Mouse (Mus musculus) liver, adult 2 months (tissue): ENCODE data around the gene C1qbp. TPM values are rescaled to one million over a fixed set of nuclear protein-coding genes. Genes with fewer than 3 reads are reported as not detected.

Experiments
- DNase-seq: peaks from one replicate; pipeline ENCODE4 v3.0.0-alpha.2; 2011; ENCODE audit warnings: low read depth, low spot score; ENCODE audit errors: extremely low read depth
- H3K27ac ChIP-seq: fragments of 200-500 bp; replicated peaks from 2 replicates; pipeline ENCODE4 v1.5.1; 2012; ENCODE audit warnings: low read depth, mild to moderate bottlenecking, control low read depth, inconsistent platforms, low read length; ENCODE audit not compliant: insufficient read depth
- H3K27me3 ChIP-seq: fragments of 200-500 bp; 2 replicates; pipeline ENCODE4 v1.6.1; 2012; ENCODE audit warnings: mild to moderate bottlenecking, moderate library complexity, low read length, inconsistent platforms; ENCODE audit not compliant: control insufficient read depth, insufficient read depth
- H3K36me3 ChIP-seq: fragments of 200-500 bp; 2 replicates; pipeline ENCODE4 v1.6.1; 2012; ENCODE audit warnings: low read length, inconsistent platforms; ENCODE audit not compliant: control insufficient read depth, insufficient read depth
- H3K4me1 ChIP-seq: fragments of 200-500 bp; 2 replicates; pipeline ENCODE4 v1.6.1; 2011; ENCODE audit warnings: low read length; ENCODE audit not compliant: control insufficient read depth, insufficient read depth
- H3K4me3 ChIP-seq: fragments of 200-500 bp; 2 replicates; pipeline ENCODE4 v1.5.1; 2011; ENCODE audit warnings: low read depth, mild to moderate bottlenecking, control low read depth, low read length, moderate library complexity; ENCODE audit not compliant: insufficient read depth
- H3K79me2 ChIP-seq: fragments of 200-500 bp; 2 replicates; pipeline ENCODE4 v1.6.1; 2012; ENCODE audit warnings: inconsistent platforms, mild to moderate bottlenecking, low read length, moderate library complexity; ENCODE audit not compliant: control insufficient read depth, insufficient read depth
- H3K9ac ChIP-seq: fragments of 200-500 bp; 2 replicates; pipeline ENCODE4 v1.6.1; 2012; ENCODE audit warnings: low read depth, mild to moderate bottlenecking, control low read depth, inconsistent platforms, low read length
- CTCF ChIP-seq: fragments of 200-500 bp; IDR thresholded peaks from 2 replicates; pipeline ENCODE4 v1.5.1; 2011; ENCODE audit warnings: low read depth, low read length, control low read depth
- POLR2A ChIP-seq: fragments of 200-500 bp; IDR thresholded peaks from 2 replicates; pipeline ENCODE4 v1.6.1; 2011; ENCODE audit warnings: low read length, control low read depth; ENCODE audit not compliant: insufficient read depth; ENCODE audit errors: extremely low read depth
- WGBS: fragments of 180-500 bp; shearing (Covaris S2); methylation state at CpG from one replicate; pipeline ENCODE4 v1.1.7; 2018; 5-methylcytosine and 5-hydroxymethylcytosine counted together
- polyA plus RNA-seq: library from polyadenylated mRNA; depleted of rRNA; stranded (reverse); fragments of >200 nt; gene quantifications from 2 replicates; pipeline ENCODE4 v1.2.3, GENCODE M21; 2012
- total RNA-seq: library from RNA; depleted of rRNA; stranded (reverse); fragments of >200 nt; gene quantifications from 2 replicates; pipeline ENCODE4 v1.2.3, GENCODE M21; 2014

The C1qbp gene
- total and polyA plus RNA-seq, 2 experiments: 39.0 to 152 TPM

DNA sequence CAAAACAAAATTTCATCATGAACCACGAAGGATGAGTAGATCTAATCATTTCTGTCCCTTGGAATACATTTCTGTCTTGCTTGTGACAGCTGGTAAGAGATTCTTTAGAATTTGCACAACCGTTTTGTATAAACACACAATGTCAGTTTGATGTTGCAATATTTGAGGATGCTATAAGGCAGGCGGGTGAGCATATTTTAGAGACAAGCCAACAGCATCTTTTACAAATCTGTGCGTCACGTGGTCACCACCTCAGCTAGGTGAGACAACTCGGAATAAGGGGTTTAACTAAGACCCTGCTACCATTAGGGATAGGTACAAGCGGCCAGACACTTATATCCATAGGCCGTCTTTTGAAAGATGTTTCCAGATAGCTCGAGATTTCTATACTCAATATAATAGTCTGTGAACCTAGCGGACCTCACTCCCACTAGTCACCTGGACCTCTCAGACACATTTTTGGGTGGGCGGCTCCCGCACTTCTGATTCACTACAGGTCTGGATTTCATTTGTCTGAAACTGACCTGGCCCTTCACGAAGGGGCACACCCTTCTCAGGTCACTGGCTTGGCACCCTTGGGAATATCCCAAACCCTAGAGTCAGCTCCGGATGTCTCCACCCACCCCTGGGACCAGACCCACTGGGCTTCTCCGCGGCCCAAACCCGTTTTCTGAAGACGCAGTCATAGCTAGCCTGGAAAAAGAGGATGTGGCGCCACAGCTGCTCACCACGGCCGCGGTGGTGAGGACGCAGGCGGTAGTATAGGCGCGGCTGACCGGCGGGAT is 35.8 kb upstream of the C1qbp start:
- Histone ChIP-seq H3K36me3 (peaks cover 6% of the 10 kb centered on the region), H3K4me1 (peaks cover 36% of the 10 kb centered on the region), H3K79me2 (peaks cover 19% of the 10 kb centered on the region; the same call in 1 of the 2 replicates), H3K9ac (peak overlapping the region; percentile 84), H3K4me3 (peak overlapping the region; percentile 70), H3K27ac (peak overlapping the region; percentile 83), H3K27me3 (no peaks in the 10 kb centered on the region)
- TF ChIP-seq CTCF: no peak
- no peak for TF ChIP-seq POLR2A
- DNase-seq: peak; percentile 77
- under 1% methylated on average over 28 of the region's 28 CpGs for WGBS

DNA sequence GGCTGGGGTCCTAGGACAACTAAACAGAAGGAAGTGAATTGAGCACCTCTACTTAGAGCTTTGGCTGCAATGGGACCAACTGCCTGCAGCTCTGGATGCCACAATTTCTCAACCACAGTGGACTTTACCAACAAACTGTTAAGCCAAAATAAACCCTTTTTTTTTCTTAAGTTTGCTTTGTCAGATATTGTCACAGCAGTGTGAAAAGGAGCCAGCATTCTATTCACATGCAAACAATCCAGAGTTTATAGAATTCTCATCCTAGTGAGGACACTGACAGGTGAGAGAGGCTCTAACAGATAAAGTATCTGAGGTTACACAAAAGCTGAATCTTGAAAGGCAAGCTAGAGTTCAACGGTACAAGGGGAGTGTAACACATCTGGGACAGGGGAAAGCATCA is 34.2 kb upstream of the C1qbp start:
- 21% methylated on average over 1 of the region's 1 CpGs for WGBS
- peaks cover 19% of the 10 kb centered on the region; the same call in 1 of the 2 replicates for H3K79me2 ChIP-seq

DNA sequence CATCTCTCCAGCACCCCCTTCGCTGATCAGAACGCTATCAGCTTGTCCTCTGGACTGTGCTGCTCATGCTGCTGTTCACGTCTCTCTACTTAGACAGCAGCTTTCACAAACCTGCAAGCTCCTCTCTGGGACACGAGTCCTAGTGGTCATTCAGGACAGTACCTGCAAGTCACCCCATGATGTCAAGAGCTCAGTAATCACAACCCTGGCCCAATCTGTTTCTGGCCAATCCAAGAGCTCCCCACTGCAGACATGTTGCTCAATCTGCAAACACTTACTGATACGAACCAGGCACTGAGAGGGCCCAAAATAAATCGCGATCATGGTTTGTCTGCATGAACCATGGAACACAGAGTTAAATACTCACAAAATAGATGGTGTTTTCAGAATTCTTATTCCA is 29.9 kb upstream of the C1qbp start:
- DNase-seq: peak; percentile 100
- Histone ChIP-seq H3K4me3 (no peak overlapping the region), H3K4me1 (peaks cover 44% of the 10 kb centered on the region), H3K27ac (peak overlapping the region; percentile 66), H3K27me3 (no peaks in the 10 kb centered on the region), H3K36me3 (peaks cover 40% of the 10 kb centered on the region), H3K79me2 (peaks cover 7% of the 10 kb centered on the region; the same call in 1 of the 2 replicates), H3K9ac (no peak overlapping the region)
- TF ChIP-seq CTCF (peak; percentile 16; the same call in 1 of the 2 replicates), POLR2A (no peak)
- WGBS: 28% methylated on average over 7 of the region's 7 CpGs

More for the DNA sequence above, 34.2 kb upstream of the C1qbp start:
- no peak for TF ChIP-seq POLR2A
- no peak for TF ChIP-seq CTCF
- H3K36me3 ChIP-seq: peaks cover 9% of the 10 kb centered on the region
- peak overlapping the region; percentile 93 for H3K27ac ChIP-seq
- peak overlapping the region; percentile 71 for H3K9ac ChIP-seq
- peak; percentile 98 for DNase-seq
- H3K4me3 ChIP-seq: peak overlapping the region; percentile 36
- no peaks in the 10 kb centered on the region for H3K27me3 ChIP-seq
- H3K4me1 ChIP-seq: peaks cover 43% of the 10 kb centered on the region

DNA sequence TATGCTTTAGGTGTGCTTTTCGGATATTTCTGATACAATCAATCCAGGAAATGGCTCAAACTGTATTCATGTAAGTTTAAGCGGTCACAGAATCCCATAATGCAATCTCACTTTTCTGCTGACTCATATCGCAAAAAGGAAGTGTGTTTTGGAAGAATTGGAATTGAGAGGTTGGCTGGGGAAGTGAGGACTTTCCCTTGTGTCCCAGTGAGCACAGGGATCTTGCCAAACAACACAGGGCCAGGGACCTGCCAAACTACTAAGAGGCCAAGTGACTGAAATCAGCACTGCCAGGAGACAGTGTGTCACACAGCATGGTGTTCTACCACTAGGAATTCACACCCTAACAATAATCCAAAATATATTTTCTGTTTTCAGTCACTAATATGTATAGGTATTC is 25.5 kb upstream of the C1qbp start:
- WGBS: 14% methylated on average over 3 of the region's 3 CpGs
- Histone ChIP-seq H3K79me2 (no peaks in the 10 kb centered on the region; the same call in 1 of the 2 replicates), H3K27ac (no peak overlapping the region), H3K4me3 (no peak overlapping the region), H3K27me3 (no peaks in the 10 kb centered on the region), H3K36me3 (peaks cover 39% of the 10 kb centered on the region), H3K9ac (no peak overlapping the region), H3K4me1 (peaks cover 18% of the 10 kb centered on the region)
- no peak for TF ChIP-seq POLR2A
- no peak for TF ChIP-seq CTCF
- DNase-seq: peak; percentile 98

DNA sequence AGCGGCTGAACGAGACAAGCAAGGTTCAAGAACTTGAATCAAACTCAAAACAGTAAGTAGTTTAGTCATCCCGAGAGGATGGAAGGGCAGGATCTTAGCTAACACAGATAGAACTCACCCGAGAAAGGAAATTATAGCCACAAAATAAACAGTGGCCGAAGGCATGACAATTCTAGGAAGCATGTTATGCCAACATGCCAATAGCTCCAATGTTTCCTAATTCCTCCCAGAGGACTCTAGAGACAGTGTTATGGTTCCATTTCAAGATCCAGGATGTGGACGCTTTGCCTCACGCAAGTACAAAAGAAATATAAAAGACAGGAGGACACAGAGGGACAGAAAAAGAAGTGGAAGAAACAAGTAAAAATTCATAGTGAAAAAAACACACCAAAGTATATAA is 25.0 kb upstream of the C1qbp start:
- Histone ChIP-seq H3K9ac (no peak overlapping the region), H3K79me2 (peaks cover under 1% of the 10 kb centered on the region; the same call in 1 of the 2 replicates), H3K4me1 (peaks cover 21% of the 10 kb centered on the region), H3K4me3 (no peak overlapping the region), H3K27me3 (no peaks in the 10 kb centered on the region), H3K36me3 (peaks cover 38% of the 10 kb centered on the region), H3K27ac (peak overlapping the region; percentile 59; the same call in 1 of the 2 replicates)
- 45% methylated on average over 7 of the region's 7 CpGs for WGBS
- peak; percentile 28 for DNase-seq
- TF ChIP-seq POLR2A (no peak), CTCF (no peak)

DNA sequence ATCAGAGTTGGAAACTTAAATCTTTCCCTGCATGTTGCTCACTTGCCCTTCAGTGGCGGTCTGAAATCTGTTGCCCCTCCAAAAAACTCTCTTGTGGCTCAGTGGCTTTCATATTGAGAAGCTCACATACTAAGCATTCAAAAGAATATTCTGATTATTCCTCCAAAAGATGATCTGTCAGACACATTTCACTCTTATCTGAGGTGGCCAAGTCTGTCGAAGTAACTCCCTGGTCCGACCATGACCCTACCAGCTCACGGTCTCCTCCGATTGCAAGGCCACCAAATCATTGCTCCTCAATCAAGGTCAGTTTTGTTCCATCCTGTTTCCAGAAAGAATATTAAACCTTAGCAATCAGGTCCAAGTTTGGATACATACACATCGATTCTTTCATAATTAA is 24.2 kb upstream of the C1qbp start:
- peak; percentile 40 for DNase-seq
- WGBS: 51% methylated on average over 6 of the region's 6 CpGs
- Histone ChIP-seq H3K9ac (no peak overlapping the region), H3K4me1 (peaks cover 23% of the 10 kb centered on the region), H3K27ac (peak overlapping the region; percentile 67), H3K36me3 (peaks cover 37% of the 10 kb centered on the region), H3K27me3 (no peaks in the 10 kb centered on the region), H3K79me2 (peaks cover 7% of the 10 kb centered on the region; the same call in 1 of the 2 replicates), H3K4me3 (no peak overlapping the region)
- no peak for TF ChIP-seq CTCF
- no peak for TF ChIP-seq POLR2A
